Mouse (Mus musculus): ENCODE data around the gene Il21r. TPM values are rescaled to one million over a fixed set of nuclear protein-coding genes. Genes with fewer than 3 reads are reported as not detected.
A peak's percentile ranks its signal among the peaks of the same experiment; 100 is the strongest.

Il21r gene
- polyA plus RNA-seq, 1 experiment from 2014 or later = 0.18 TPM

GRCm38 (mm10) chr7:125597516-125598347 is 5.5 kb upstream of the Il21r start:
- no peaks in the 10 kb centered on the region for H3K36me3 ChIP-seq (ENCODE audit: insufficient read depth, low read length)
- no peaks in the 10 kb centered on the region for H3K27me3 ChIP-seq (ENCODE audit: insufficient read depth, low read length)
- H3K27ac ChIP-seq = no peak overlapping the region
- WGBS = 91% methylated on average over 11 of the region's 11 CpGs
- H3K9me3 ChIP-seq (replicated peaks; ENCODE audit: low read length) = no peaks in the 10 kb centered on the region
- ATAC-seq (replicated peaks; ENCODE audit: low FRiP score, low read depth) = no peak
- no peak for TF ChIP-seq CTCF (IDR thresholded peaks at IDR 0.05; ENCODE audit: low read depth)
- no peak overlapping the region for H3K4me2 ChIP-seq (ENCODE audit: low read length)
- H3K9ac ChIP-seq (ENCODE audit: low read depth, low read length) = no peak overlapping the region
- peaks cover 4% of the 10 kb centered on the region for H3K4me1 ChIP-seq (replicated peaks; ENCODE audit: insufficient read depth, low read length)
- H3K4me3 ChIP-seq (replicated peaks; ENCODE audit: low read depth, low read length) = no peak overlapping the region
- DNase-seq (ENCODE audit: low spot score) = no peak

GRCm38 (mm10) chr7:125599373-125599973 is 3.8 kb upstream of the Il21r start:
- no peak for TF ChIP-seq CTCF (IDR thresholded peaks at IDR 0.05; ENCODE audit: low read depth)
- Histone ChIP-seq H3K36me3 (ENCODE audit: insufficient read depth, low read length) (no peaks in the 10 kb centered on the region), H3K27ac (no peak overlapping the region), H3K9ac (ENCODE audit: low read depth, low read length) (no peak overlapping the region), H3K27me3 (ENCODE audit: insufficient read depth, low read length) (no peaks in the 10 kb centered on the region), H3K4me3 (replicated peaks; ENCODE audit: low read depth, low read length) (no peak overlapping the region), H3K4me2 (ENCODE audit: low read length) (no peak overlapping the region), H3K4me1 (replicated peaks; ENCODE audit: insufficient read depth, low read length) (peaks cover 4% of the 10 kb centered on the region), H3K9me3 (replicated peaks; ENCODE audit: low read length) (no peaks in the 10 kb centered on the region)
- WGBS = 59% methylated on average over 4 of the region's 4 CpGs
- ATAC-seq (replicated peaks; ENCODE audit: low FRiP score, low read depth) (no peak), DNase-seq (ENCODE audit: low spot score) (no peak)

GRCm38 (mm10) chr7:125600136-125600535 is 3.1 kb upstream of the Il21r start:
- no peak overlapping the region for H3K27ac ChIP-seq
- no peaks in the 10 kb centered on the region for H3K36me3 ChIP-seq (ENCODE audit: insufficient read depth, low read length)
- WGBS = 63% methylated on average over 10 of the region's 10 CpGs
- H3K27me3 ChIP-seq (ENCODE audit: insufficient read depth, low read length) = no peaks in the 10 kb centered on the region
- no peak for TF ChIP-seq CTCF (IDR thresholded peaks at IDR 0.05; ENCODE audit: low read depth)
- no peaks in the 10 kb centered on the region for H3K9me3 ChIP-seq (replicated peaks; ENCODE audit: low read length)
- no peak overlapping the region for H3K9ac ChIP-seq (ENCODE audit: low read depth, low read length)
- no peak for ATAC-seq (replicated peaks; ENCODE audit: low FRiP score, low read depth)
- H3K4me3 ChIP-seq (replicated peaks; ENCODE audit: low read depth, low read length) = no peak overlapping the region
- H3K4me1 ChIP-seq (replicated peaks; ENCODE audit: insufficient read depth, low read length) = peaks cover 4% of the 10 kb centered on the region
- no peak overlapping the region for H3K4me2 ChIP-seq (ENCODE audit: low read length)
- no peak for DNase-seq (ENCODE audit: low spot score)

GRCm38 (mm10) chr7:125600612-125601279 is 2.5 kb upstream of the Il21r start:
- no peak for TF ChIP-seq CTCF (IDR thresholded peaks at IDR 0.05; ENCODE audit: low read depth)
- Histone ChIP-seq H3K9ac (ENCODE audit: low read depth, low read length) (no peak overlapping the region), H3K27ac (no peak overlapping the region), H3K36me3 (ENCODE audit: insufficient read depth, low read length) (no peaks in the 10 kb centered on the region), H3K4me1 (replicated peaks; ENCODE audit: insufficient read depth, low read length) (peaks cover 4% of the 10 kb centered on the region), H3K4me3 (replicated peaks; ENCODE audit: low read depth, low read length) (no peak overlapping the region), H3K9me3 (replicated peaks; ENCODE audit: low read length) (no peaks in the 10 kb centered on the region), H3K4me2 (ENCODE audit: low read length) (no peak overlapping the region), H3K27me3 (ENCODE audit: insufficient read depth, low read length) (no peaks in the 10 kb centered on the region)
- WGBS = 16% methylated on average over 6 of the region's 6 CpGs
- ATAC-seq (replicated peaks; ENCODE audit: low FRiP score, low read depth) = no peak
- DNase-seq (ENCODE audit: low spot score) = peak; percentile 40

GRCm38 (mm10) chr7:125601280-125601670 is 2.0 kb upstream of the Il21r start:
- 35% methylated on average over 6 of the region's 6 CpGs for WGBS
- H3K4me1 ChIP-seq (replicated peaks; ENCODE audit: insufficient read depth, low read length) = peaks cover 4% of the 10 kb centered on the region
- no peak for TF ChIP-seq CTCF (IDR thresholded peaks at IDR 0.05; ENCODE audit: low read depth)
- H3K4me3 ChIP-seq (replicated peaks; ENCODE audit: low read depth, low read length) = no peak overlapping the region
- no peaks in the 10 kb centered on the region for H3K27me3 ChIP-seq (ENCODE audit: insufficient read depth, low read length)
- no peaks in the 10 kb centered on the region for H3K36me3 ChIP-seq (ENCODE audit: insufficient read depth, low read length)
- H3K4me2 ChIP-seq (ENCODE audit: low read length) = no peak overlapping the region
- no peaks in the 10 kb centered on the region for H3K9me3 ChIP-seq (replicated peaks; ENCODE audit: low read length)
- no peak overlapping the region for H3K9ac ChIP-seq (ENCODE audit: low read depth, low read length)
- ATAC-seq (replicated peaks; ENCODE audit: low FRiP score, low read depth) (no peak), DNase-seq (ENCODE audit: low spot score) (no peak)
- H3K27ac ChIP-seq = no peak overlapping the region

- H3K4me3 ChIP-seq (replicated peaks; ENCODE audit: low read depth, low read length) = no peak overlapping the region
- 57% methylated on average over 11 of the region's 11 CpGs for WGBS
- H3K9me3 ChIP-seq (replicated peaks; ENCODE audit: low read length) = no peaks in the 10 kb centered on the region
- no peak overlapping the region for H3K4me2 ChIP-seq (ENCODE audit: low read length)
- no peaks in the 10 kb centered on the region for H3K27me3 ChIP-seq (ENCODE audit: insufficient read depth, low read length)
- DNase-seq (ENCODE audit: low spot score) (no peak), ATAC-seq (replicated peaks; ENCODE audit: low FRiP score, low read depth) (no peak)
- no peak for TF ChIP-seq CTCF (IDR thresholded peaks at IDR 0.05; ENCODE audit: low read depth)
- peaks cover 4% of the 10 kb centered on the region for H3K4me1 ChIP-seq (replicated peaks; ENCODE audit: insufficient read depth, low read length)
- no peak overlapping the region for H3K27ac ChIP-seq
- H3K36me3 ChIP-seq (ENCODE audit: insufficient read depth, low read length) = no peaks in the 10 kb centered on the region
- H3K9ac ChIP-seq (ENCODE audit: low read depth, low read length) = no peak overlapping the region
These were observed 1.3 kb upstream of the Il21r start for GRCm38 (mm10) chr7:125601821-125602448.

Data from kidney, postnatal 0 days (tissue).